Mouse (Mus musculus) hindbrain, embryonic 14.5 days (tissue): ENCODE data around the gene Ctsk. TPM values are rescaled to one million over a fixed set of nuclear protein-coding genes. Genes with fewer than 3 reads are reported as not detected.

Experiments used
- ATAC-seq: fragments of 200-750 bp; cut with Nextera tagmentation; 2 replicates; pipeline ENCODE4 v1.8.0; 2017; ENCODE audit warnings: moderate number of reproducible peaks, mild to moderate bottlenecking, moderate TSS enrichment, moderate library complexity; ENCODE audit not compliant: low FRiP score
- DNase-seq: peaks from one replicate; pipeline ENCODE4 v3.0.0-alpha.2; 2015; ENCODE audit warnings: low spot score
- H3K27ac ChIP-seq: fragments of 300-500 bp; sonication (generic); 2 replicates; pipeline ENCODE4 v1.5.1; 2014; ENCODE audit warnings: mild to moderate bottlenecking, moderate library complexity
- H3K27me3 ChIP-seq: fragments of 300-500 bp; sonication (generic); 2 replicates; pipeline ENCODE4 v1.6.1; 2014; ENCODE audit warnings: mild to moderate bottlenecking, low read length, mixed read lengths; ENCODE audit not compliant: control insufficient read depth, insufficient read depth
- H3K36me3 ChIP-seq: fragments of 300-500 bp; sonication (generic); replicated peaks from 2 replicates; pipeline ENCODE4 v1.6.1; 2014; ENCODE audit not compliant: control insufficient read depth, insufficient read depth
- H3K4me1 ChIP-seq: fragments of 300-500 bp; sonication (generic); replicated peaks from 2 replicates; pipeline ENCODE4 v1.6.1; 2014; ENCODE audit warnings: antibody characterized with exemption, low read length, mixed read lengths; ENCODE audit not compliant: control insufficient read depth, insufficient read depth
- H3K4me2 ChIP-seq: fragments of 300-500 bp; sonication (generic); replicated peaks from 2 replicates; pipeline ENCODE4 v1.6.1; 2014; ENCODE audit warnings: mild to moderate bottlenecking, moderate library complexity
- H3K4me3 ChIP-seq: fragments of 300-500 bp; sonication (generic); replicated peaks from 2 replicates; pipeline ENCODE4 v1.5.1; 2014; ENCODE audit warnings: mild to moderate bottlenecking, low read length
- H3K9ac ChIP-seq: fragments of 300-500 bp; sonication (generic); 2 replicates; pipeline ENCODE4 v1.6.1; 2014
- H3K9me3 ChIP-seq: fragments of 300-500 bp; sonication (generic); 2 replicates; pipeline ENCODE4 v1.6.1; 2016; ENCODE audit warnings: low read length; ENCODE audit not compliant: control insufficient read depth
- WGBS: fragments of 180-500 bp; shearing (Covaris S2); extraction: QIAGEN DNeasy Blood & Tissue Kit; methylation state at CpG from one replicate; pipeline ENCODE4 v1.1.7; 2014; 5-methylcytosine and 5-hydroxymethylcytosine counted together
- polyA plus RNA-seq: library from polyadenylated mRNA; unstranded; fragments of >200 nt; fragmentation: Nextera tagmentation; extraction: Ambion mirVana; gene quantifications from 2 replicates; pipeline ENCODE4 v1.2.1, GENCODE M21; 2014

The Ctsk gene
- polyA plus RNA-seq: 9.1 and 11.5 TPM in 2 replicates

DNA sequence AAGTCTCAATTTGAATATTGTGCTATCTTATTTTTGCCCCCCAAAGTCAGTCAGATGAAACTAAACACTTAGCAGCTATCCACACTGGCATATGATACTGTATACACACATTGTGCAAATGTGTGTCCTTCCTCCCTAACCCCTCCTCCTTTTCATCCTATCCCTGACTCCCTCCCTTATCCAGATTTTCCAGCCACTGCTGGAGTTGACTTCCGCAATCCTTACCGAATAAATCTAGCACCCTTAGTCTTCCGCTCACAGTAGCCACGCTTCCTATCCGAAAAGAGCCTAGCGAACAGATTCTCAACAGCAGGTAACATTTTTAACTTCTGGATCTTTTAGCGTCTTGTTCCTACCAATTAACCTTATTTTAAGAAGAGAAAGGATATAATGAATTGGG lies at the start of gene Ctsk:
Gene Ctsk, plus strand, starts transcription at position 233 of the 400 bp plus-strand sequence.
- Histone ChIP-seq H3K4me2 (no peak within 1 kb of the TSS), H3K27me3 (no peaks in the 10 kb centered on the region), H3K9me3 (no peaks in the 10 kb centered on the region), H3K4me1 (no peaks in the 10 kb centered on the region), H3K36me3 (peaks cover 32% of the 10 kb centered on the region), H3K9ac (no peak within 1 kb of the TSS), H3K27ac (no peak within 1 kb of the TSS), H3K4me3 (no peak within 1 kb of the TSS)
- no peak for DNase-seq
- WGBS: 86% methylated on average over 7 of the region's 7 CpGs
- no peak for ATAC-seq

DNA sequence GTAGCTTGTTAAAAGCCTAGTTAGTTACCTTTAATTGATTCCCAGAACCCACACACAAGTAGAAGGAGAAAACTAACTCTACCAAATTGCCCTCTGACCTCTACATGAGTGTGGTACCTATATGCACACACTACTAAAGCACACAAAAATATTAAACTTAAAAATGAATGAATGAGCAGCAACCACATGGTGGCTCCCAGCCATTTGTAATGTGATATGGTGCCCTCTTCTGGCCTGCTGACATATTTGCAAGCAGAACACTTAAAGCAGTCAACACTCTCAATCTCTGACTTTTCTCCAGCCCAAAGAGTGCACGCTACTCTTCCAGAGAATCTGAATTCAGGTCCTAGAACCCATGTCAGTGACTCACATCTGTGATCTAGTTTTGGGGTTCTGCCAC lies 48.6 kb upstream of the Ctsk start:
- no peak overlapping the region for H3K27ac ChIP-seq
- H3K9me3 ChIP-seq: no peaks in the 10 kb centered on the region
- H3K36me3 ChIP-seq: peaks cover 33% of the 10 kb centered on the region
- no peaks in the 10 kb centered on the region for H3K27me3 ChIP-seq
- 42% methylated on average over 1 of the region's 1 CpGs for WGBS
- ATAC-seq (no peak), DNase-seq (peak; percentile 67)
- H3K9ac ChIP-seq: no peak overlapping the region
- no peaks in the 10 kb centered on the region for H3K4me1 ChIP-seq
- H3K4me3 ChIP-seq: no peak overlapping the region
- H3K4me2 ChIP-seq: no peak overlapping the region

GRCm38 (mm10) chr3:95450915-95451314 lies 48.1 kb upstream of the Ctsk start:
- Histone ChIP-seq H3K27me3 (no peaks in the 10 kb centered on the region), H3K4me3 (no peak overlapping the region), H3K27ac (no peak overlapping the region), H3K36me3 (peaks cover 33% of the 10 kb centered on the region), H3K9ac (no peak overlapping the region), H3K9me3 (no peaks in the 10 kb centered on the region), H3K4me2 (no peak overlapping the region), H3K4me1 (no peaks in the 10 kb centered on the region)
- no peak for ATAC-seq
- WGBS: 95% methylated on average over 3 of the region's 3 CpGs
- no peak for DNase-seq

DNA sequence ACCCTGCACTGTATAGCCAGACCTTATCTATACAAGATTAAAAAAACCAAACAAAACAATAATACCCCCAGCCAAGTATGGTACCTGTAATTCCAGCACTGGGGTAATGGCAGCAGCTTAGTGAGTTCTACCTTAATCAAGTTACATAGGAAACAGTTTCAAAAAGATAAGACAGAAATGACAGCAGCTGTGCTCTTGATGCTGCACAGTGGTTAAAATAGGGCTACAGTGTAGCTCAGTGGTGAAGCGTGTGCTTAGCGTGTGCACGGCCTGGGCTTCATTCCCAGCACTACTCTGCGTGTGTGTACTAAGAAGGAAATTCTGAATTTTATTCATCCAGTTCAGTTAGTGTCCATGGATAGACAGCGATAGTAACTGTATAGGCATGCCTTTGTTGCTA lies 42.7 kb upstream of the Ctsk start:
- WGBS: 100% methylated on average over 5 of the region's 5 CpGs
- no peaks in the 10 kb centered on the region for H3K4me1 ChIP-seq

DNA sequence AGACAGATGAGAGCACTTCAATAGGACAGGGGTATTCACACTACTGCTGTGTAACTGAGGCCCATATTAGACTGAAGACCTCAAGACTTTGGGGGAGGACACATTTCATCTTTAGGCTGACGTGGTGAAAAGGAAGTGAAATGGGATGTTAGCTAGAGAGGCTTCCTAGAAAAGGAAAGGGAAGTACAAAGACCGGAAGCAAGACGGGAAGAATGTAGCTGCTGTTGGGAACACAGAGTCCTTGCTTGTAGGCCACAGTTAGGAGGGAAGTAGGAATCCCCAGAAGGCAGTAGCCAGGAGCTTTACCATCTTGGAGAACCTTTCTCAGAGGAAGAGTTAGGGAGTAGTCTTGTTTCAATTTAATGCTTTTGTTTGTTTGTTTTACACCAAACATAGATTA lies 41.3 kb upstream of the Ctsk start:
- Histone ChIP-seq H3K4me3 (no peak overlapping the region), H3K4me2 (no peak overlapping the region), H3K4me1 (no peaks in the 10 kb centered on the region), H3K9me3 (no peaks in the 10 kb centered on the region), H3K27me3 (no peaks in the 10 kb centered on the region), H3K9ac (no peak overlapping the region), H3K36me3 (peaks cover 45% of the 10 kb centered on the region), H3K27ac (no peak overlapping the region)
- WGBS: 82% methylated on average over 3 of the region's 3 CpGs
- ATAC-seq (no peak), DNase-seq (no peak)

More for the DNA sequence above, 42.7 kb upstream of the Ctsk start:
- Histone ChIP-seq H3K4me2 (no peak overlapping the region), H3K36me3 (peaks cover 33% of the 10 kb centered on the region), H3K9ac (no peak overlapping the region), H3K4me3 (no peak overlapping the region), H3K9me3 (no peaks in the 10 kb centered on the region), H3K27me3 (no peaks in the 10 kb centered on the region), H3K27ac (no peak overlapping the region)
- DNase-seq (no peak), ATAC-seq (no peak)

GRCm38 (mm10) chr3:95459381-95459780 lies 39.7 kb upstream of the Ctsk start:
- Histone ChIP-seq H3K27me3 (no peaks in the 10 kb centered on the region), H3K4me1 (no peaks in the 10 kb centered on the region), H3K9me3 (no peaks in the 10 kb centered on the region), H3K27ac (no peak overlapping the region), H3K4me2 (no peak overlapping the region), H3K4me3 (no peak overlapping the region), H3K36me3 (peaks cover 38% of the 10 kb centered on the region), H3K9ac (no peak overlapping the region)
- no peak for DNase-seq
- ATAC-seq: no peak
- 68% methylated on average over 1 of the region's 1 CpGs for WGBS

GRCm38 (mm10) chr3:95463852-95464251 lies 35.2 kb upstream of the Ctsk start:
- H3K9me3 ChIP-seq: no peaks in the 10 kb centered on the region
- H3K36me3 ChIP-seq: peaks cover 52% of the 10 kb centered on the region
- H3K4me3 ChIP-seq: no peak overlapping the region
- H3K27me3 ChIP-seq: no peaks in the 10 kb centered on the region
- no peak overlapping the region for H3K27ac ChIP-seq
- H3K4me1 ChIP-seq: no peaks in the 10 kb centered on the region
- no peak overlapping the region for H3K4me2 ChIP-seq
- no peak for DNase-seq
- no peak for ATAC-seq
- no peak overlapping the region for H3K9ac ChIP-seq

DNA sequence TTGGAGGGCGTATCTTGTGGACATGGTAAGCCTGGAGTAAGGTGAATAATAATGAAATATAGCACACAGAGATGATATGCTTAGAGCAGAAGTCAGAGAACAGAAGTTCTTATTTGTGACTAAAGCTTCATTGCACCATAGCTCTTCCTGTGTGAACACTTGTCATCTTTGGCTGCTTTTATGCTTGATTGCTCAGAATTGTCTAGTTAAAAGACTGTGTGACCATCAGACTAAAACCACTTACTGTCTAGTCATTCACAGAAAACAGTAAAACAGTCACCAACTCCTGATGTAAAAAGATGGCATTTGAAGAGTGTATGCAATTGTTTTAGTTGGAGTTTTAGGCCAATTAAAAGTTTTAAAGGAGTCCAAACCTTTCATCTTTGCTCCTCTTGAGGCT lies 20.1 kb upstream of the Ctsk start:
- DNase-seq (no peak), ATAC-seq (no peak)
- no peak overlapping the region for H3K9ac ChIP-seq
- H3K4me3 ChIP-seq: no peak overlapping the region
- no peaks in the 10 kb centered on the region for H3K4me1 ChIP-seq
- no peaks in the 10 kb centered on the region for H3K9me3 ChIP-seq
- no peak overlapping the region for H3K27ac ChIP-seq
- H3K27me3 ChIP-seq: no peaks in the 10 kb centered on the region
- no peak overlapping the region for H3K4me2 ChIP-seq
- H3K36me3 ChIP-seq: peaks cover 90% of the 10 kb centered on the region
- WGBS: 100% methylated on average over 1 of the region's 1 CpGs

DNA sequence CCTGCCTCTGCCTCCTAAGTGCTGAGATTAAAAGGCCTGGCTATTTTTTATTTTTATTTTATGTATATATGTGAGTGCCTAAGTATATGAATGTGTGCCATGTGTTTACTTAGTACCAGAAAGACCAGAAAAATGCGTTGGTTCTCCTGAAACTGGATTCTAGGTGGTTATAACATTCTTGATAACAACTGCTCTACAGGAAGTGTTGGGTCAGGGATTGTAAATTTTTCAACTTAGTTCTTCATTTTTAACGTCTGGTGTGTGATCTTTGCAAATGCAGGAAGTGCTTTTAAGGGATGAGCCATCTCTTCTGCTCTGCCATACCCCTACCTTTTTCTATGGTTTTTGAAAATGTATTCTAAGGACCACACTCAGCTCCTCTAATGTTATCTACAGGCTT lies 12.6 kb upstream of the Ctsk start:
- Histone ChIP-seq H3K27ac (no peak overlapping the region), H3K36me3 (peaks cover 91% of the 10 kb centered on the region), H3K9ac (no peak overlapping the region), H3K27me3 (no peaks in the 10 kb centered on the region), H3K4me2 (no peak overlapping the region), H3K4me1 (no peaks in the 10 kb centered on the region), H3K9me3 (no peaks in the 10 kb centered on the region), H3K4me3 (no peak overlapping the region)
- ATAC-seq (no peak), DNase-seq (no peak)
- 86% methylated on average over 2 of the region's 2 CpGs for WGBS

DNA sequence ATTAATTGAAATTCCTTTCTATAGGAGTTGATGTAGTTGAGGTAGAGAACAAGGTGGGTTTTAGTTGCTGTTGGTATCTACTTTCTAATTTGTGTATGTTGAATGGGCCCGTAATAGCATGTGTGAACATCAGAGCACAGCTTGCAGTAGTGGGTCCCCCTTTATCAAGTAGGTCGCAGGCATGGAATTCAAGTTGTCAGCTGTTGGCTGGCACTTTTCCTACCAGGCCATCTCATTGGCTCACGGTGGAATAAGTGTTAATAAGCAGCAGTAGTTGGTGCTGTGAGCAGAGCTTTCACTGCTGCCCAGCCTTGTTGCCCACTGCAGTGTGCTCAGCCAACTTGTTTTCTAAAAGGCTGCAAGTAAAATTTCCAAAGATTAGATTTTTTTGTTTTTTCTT lies 10.4 kb upstream of the Ctsk start:
- no peaks in the 10 kb centered on the region for H3K9me3 ChIP-seq
- ATAC-seq: no peak
- H3K9ac ChIP-seq: no peak overlapping the region
- no peak for DNase-seq
- H3K4me1 ChIP-seq: no peaks in the 10 kb centered on the region
- H3K36me3 ChIP-seq: peaks cover 96% of the 10 kb centered on the region
- H3K27ac ChIP-seq: no peak overlapping the region
- no peaks in the 10 kb centered on the region for H3K27me3 ChIP-seq
- H3K4me3 ChIP-seq: no peak overlapping the region
- H3K4me2 ChIP-seq: no peak overlapping the region
- 92% methylated on average over 3 of the region's 3 CpGs for WGBS
